Mouse (Mus musculus) gonadal fat pad, adult 2 months (tissue): ENCODE results near the gene Ppp1r21. TPM values are rescaled to one million over a fixed set of nuclear protein-coding genes. Genes with fewer than 3 reads are reported as not detected.

Experiments
- DNase-seq: peaks from one replicate; pipeline ENCODE4 v3.0.0-alpha.2; 2012; ENCODE audit warnings: low read depth
- polyA plus RNA-seq: library from polyadenylated mRNA; depleted of rRNA; stranded (reverse); fragments of >200 nt; gene quantifications from 2 replicates; pipeline ENCODE4 v1.2.3, GENCODE M21; 2012; rRNA removed

Ppp1r21 gene
- polyA plus RNA-seq, 1 experiment, result 21.9 TPM

- DNase-seq, result no peak
These were observed 84.3 kb downstream of the Ppp1r21 start for GRCm38 (mm10) chr17:88614234-88614633.

- DNase-seq, result no peak
These were observed 84.8 kb downstream of the Ppp1r21 start for GRCm38 (mm10) chr17:88614733-88615132.

GRCm38 (mm10) chr17:88615492-88616155 lies 85.7 kb downstream of the Ppp1r21 start:
- DNase-seq, result no peak

- no peak for DNase-seq
These were observed 91.0 kb downstream of the Ppp1r21 start for GRCm38 (mm10) chr17:88620935-88621334.

- DNase-seq, result no peak
These were observed 91.5 kb downstream of the Ppp1r21 start for GRCm38 (mm10) chr17:88621374-88621773.

- no peak for DNase-seq
These were observed 92.8 kb downstream of the Ppp1r21 start for GRCm38 (mm10) chr17:88622711-88623110.

GRCm38 (mm10) chr17:88624386-88624785 lies 94.5 kb downstream of the Ppp1r21 start:
- DNase-seq, result no peak

- no peak for DNase-seq
These were observed 95.4 kb downstream of the Ppp1r21 start for GRCm38 (mm10) chr17:88625350-88625749.

- DNase-seq, result no peak
These were observed 96.0 kb downstream of the Ppp1r21 start for GRCm38 (mm10) chr17:88625931-88626330.

- no peak for DNase-seq
These were observed 96.5 kb downstream of the Ppp1r21 start for GRCm38 (mm10) chr17:88626347-88626811.

GRCm38 (mm10) chr17:88627150-88627549 lies 97.2 kb downstream of the Ppp1r21 start:
- DNase-seq, result no peak

- no peak for DNase-seq
These were observed 98.9 kb downstream of the Ppp1r21 start for GRCm38 (mm10) chr17:88628676-88629380.

GRCm38 (mm10) chr17:88629381-88629759 lies 99.5 kb downstream of the Ppp1r21 start:
- DNase-seq, result no peak

- no peak for DNase-seq
These were observed 100.1 kb downstream of the Ppp1r21 start for GRCm38 (mm10) chr17:88629931-88630553.

GRCm38 (mm10) chr17:88630554-88630948 lies 100.6 kb downstream of the Ppp1r21 start:
- DNase-seq, result no peak

- no peak for DNase-seq
These were observed 102.7 kb downstream of the Ppp1r21 start for GRCm38 (mm10) chr17:88632631-88633030.

- DNase-seq, result no peak
These were observed 106.2 kb downstream of the Ppp1r21 start for GRCm38 (mm10) chr17:88636076-88636475.

GRCm38 (mm10) chr17:88636587-88636986 lies 106.7 kb downstream of the Ppp1r21 start:
- DNase-seq, result no peak

Other genes with a start within 250 kb of the Ppp1r21 start
- gene Foxn2, start 89.4 kb upstream of the Ppp1r21 start, polyA plus RNA-seq, result 4.1 and 4.3 TPM in 2 replicates
- 8.9 and 11.7 TPM in 2 replicates for gene Ston1, start 67.6 kb downstream of the Ppp1r21 start, polyA plus RNA-seq
- gene Gtf2a1l, start 138.5 kb downstream of the Ppp1r21 start, polyA plus RNA-seq, result 0.66 and 1.1 TPM in 2 replicates